Comparison of ENCODE assay signal across 8 mouse cellular contexts in the genomic region with DNA sequence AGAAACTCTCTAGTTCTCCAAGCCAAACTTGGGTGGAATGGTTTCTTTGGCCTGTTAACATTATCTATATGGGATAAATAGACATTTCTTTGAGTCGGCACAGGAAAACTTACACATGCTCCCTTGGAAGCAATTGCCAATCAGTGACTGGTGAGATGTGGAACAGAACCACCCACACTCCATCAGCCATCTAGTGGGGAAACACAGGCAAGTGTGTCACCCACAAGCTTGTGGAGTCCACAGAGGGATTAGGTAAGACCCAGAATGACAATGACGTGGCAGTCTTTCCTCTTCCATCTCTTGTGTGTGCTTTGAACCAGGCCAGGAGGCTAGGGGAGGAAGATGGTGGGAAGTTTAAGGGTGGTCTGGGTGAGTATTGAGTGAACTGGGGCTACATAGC.
"Had no signal": no experiment of that assay in that cellular context is flagged by ENCODE, and none has a peak within 500 bp of the region (broad histone marks: within the 10 kb centered on the region; RNA-seq: fewer than 3 reads in every experiment).

No protein-coding gene starts in this region.

- DNase-seq: kidney, adult 11 months; kidney, adult 9 months; kidney, postnatal 36 days; lung, adult 2 months; lung, postnatal 36 days; right cerebral cortex, postnatal 25 days; thymus, adult 18-20 months; thymus, postnatal 14 days had no signal
